Mouse (Mus musculus): ENCODE measurements around the gene Nemp1.

The Nemp1 gene

DNA sequence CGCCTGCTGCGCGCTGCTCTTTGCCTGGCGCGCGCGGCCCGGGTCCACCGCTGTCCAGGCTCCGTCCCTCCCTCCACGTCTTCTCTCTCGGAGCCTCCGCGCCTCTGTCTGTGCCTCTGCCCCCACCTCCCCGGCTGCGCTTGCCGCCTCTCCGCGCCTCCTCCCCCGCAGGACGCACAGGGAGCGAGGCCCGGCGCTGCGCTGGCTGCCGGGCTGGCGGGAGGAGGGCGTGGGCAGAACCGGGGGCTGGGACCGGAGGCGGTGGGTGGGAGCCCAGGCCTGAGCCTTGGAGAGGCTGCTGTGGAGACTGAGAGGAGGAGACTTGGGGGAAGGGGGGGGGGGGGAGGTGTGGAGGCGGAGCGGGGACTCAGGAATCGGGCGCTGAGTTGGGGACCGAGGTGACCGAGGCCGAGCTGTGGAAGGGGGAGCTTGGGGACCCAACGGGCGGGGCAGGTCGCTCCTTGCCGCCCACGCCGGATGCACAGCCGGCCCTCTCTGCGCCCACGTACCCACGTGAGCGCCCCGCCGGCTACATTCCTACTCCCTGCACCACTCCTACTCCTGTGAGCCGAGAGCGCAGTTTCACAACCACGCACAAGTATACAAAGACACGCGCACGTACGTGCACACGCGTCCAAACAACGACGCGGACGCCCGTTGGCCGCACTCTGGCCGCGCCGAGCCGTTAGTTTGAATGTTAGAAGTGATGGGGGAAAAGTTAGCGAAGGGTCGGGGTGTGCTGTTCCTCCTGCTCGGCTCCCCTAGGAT, at the start of gene Nemp1:
Gene Nemp1, plus strand, starts transcription at position 401 of the 768 bp plus-strand sequence.
- peak; percentile 82 for DNase-seq

DNA sequence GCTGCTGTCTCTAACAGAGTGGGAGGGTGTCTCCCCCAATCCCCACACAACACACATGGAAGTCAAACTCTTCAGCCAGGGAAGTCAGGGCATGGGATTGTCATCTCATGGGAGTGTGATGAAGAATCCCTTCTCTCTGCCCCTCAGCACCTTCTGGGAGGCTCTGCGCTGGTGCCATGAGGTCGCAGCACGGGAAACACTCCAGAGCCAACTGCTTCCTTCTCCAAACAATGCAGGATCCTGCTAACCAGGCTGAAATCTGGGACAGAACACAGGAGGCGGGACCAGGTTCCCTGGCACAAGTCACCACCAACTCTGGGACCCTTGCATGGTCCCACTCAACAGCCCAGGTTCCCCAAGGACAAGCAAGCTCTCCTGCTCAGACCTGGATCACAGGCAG, 49.4 kb upstream of the Nemp1 start:
- DNase-seq, result no peak

DNA sequence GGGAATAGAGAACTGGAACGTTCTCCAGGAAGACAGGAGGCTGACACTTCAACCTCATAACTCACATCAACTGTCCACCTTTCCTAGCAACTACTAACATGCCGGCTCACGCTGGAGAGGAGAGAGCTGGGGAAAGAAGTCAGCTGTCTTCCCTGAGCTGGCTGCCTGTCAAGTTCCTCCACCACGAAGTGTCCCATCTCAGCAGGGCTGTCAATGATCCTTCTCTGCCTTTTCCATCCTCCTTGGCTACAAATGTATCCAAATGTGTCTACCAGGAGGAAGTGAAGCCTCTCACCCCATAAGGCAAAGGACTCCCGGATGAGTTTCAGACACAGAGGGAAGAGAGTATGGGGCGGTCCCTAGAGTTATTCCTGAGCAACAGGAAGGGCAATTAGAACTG, 48.5 kb upstream of the Nemp1 start:
- DNase-seq, result no peak

DNA sequence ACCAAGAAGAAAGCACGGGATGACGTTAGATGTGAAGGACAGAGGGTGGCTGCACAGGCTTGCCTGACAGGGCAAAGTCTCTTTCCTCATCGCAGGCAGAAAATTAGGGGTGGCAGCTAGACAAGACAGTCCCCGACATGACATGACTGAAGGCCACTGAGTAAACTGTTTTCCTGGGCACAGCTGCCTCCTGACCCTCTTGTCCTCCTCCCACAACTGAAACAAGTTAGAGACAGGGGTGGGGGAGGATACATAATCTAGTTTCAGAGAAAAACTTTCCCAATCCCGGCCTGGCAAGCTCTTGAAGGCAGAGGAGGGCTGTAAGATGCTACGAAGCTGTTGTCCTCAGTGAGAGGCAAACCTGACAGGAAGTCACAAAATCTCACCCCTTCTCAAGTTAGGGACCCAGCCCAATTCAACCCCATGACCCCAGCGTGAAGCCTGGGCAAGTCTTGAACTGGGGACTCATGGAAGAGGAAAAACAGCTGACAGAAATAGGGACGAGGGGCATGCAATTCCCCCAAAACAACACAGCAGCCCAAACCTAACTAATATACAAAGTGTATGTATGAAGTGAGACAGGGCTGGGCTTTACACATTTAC, 47.5 kb upstream of the Nemp1 start:
- DNase-seq, result no peak

DNA sequence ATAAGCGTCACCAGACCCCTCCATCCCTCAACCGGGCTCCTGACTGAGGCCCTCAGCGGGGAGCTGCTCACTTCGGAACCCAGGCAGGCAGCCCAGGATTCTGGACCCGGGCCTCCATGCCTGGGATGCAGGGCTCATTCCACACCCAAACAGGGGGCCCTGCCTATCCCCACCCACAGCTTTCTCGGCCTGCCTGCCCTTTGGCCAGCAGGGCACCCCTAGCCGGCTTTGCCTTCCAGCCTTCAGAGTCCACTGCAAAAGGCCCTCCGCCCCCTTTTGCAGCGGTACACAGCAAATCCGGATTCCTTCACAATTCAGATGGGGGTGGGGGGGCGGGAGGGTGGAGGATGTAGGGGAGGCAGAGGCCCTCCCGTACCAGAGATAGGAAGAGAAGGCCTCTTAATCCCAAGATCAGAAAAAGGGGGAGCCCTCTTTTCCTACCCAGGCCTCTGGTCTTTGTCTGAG, 46.7 kb upstream of the Nemp1 start:
- no peak for DNase-seq

DNA sequence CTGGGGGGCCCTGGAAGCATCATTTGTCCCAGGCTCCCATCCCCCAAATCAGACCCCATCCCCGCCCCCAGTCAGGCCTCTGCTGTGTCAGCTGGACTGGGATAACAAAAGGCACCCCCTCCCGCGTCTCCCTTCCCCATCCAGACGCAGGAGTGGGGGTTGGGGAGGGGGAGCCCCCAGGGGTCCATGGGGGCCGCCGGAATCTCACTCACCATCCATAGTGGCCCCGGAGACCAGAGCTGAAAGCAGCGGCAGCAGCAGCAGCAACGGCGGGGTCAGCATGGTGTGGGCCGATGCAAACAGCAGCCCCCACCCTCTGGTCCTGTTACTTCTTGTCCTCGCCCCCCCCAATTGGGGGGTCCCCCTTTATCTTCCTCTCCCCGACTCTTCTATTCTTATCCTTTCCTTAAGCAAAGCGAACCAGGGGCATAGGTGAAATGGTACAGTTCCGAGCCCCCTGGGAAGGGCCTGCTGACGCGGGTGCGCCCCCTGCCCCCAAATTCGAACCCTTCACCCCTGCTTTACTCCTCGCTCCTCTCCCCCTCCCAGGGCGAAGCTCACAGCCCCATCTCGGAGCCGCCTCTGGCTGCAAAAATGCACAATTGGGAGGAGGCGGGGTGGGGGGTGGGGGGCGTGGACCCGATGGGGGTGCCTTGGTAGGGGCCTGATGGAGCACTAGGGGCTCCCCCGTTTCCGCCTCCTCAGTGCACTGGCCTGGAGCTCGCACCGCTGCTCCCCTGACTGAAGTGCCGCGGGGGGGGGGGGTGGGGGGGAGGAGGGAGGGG, 46.1 kb upstream of the Nemp1 start, which contains the start of gene Lrp1:
Gene Lrp1, minus strand, starts transcription at position 743 of the 785 bp plus-strand sequence.
- peak; percentile 32 for DNase-seq

DNA sequence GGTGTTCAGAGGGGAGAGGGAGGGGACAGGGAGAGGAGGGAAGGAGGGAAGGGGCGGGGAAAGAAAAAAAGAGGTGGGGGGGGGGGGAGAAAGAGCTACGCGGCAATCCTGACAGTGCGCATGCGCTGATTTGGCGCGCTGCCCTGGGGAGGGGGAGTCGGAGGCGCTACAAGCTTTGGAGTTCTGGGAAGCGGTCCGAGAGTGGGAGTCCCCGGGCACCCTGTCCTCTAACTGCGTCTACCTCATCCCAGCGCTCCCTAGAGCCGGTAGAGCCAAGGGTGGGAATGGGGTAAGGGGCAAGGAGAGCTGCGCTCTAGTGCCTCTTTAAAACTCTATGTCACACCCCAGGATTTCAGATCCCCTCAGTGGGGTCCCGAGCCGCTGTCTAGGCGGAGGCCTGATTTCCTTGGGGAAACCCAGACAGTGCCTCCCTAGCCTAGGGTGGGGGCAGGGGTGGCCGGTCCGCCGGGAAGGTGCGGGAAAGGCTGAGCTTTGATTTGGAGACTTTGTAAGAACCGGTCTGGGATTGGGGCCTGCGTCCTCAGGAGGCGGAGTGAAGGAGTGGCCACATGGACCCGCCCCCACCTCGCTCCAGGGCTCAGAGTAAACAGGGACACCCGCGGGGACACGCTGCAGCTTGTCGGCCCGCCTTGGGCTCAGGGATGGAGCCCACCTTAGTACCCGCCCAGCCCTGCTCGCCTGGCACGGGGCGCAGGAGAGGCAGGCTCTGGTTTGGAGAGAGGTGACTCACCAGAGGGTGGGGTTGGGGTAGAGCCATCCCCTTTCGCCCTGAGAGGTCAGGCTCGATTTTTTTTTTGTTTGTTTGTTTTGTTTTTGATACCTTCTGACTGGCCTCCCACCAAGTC, 45.3 kb upstream of the Nemp1 start:
- peak; percentile 58 for DNase-seq

DNA sequence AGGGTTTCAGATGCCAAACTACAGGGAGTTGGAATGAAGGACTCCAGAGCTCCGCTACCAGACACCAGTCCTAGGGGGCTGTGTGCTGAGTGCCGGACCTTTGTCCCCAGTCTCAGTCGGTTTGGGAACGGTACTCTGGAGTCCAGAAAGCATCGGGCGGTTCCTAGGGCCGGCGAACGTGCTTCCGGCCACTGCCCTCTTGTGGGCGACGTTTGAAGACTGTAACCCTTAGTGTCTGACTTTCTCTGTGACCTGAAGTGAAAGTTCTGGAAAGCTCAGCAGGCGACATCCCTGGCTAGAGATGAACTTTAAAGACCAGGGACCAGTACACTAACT, 44.7 kb upstream of the Nemp1 start:
- no peak for DNase-seq

DNA sequence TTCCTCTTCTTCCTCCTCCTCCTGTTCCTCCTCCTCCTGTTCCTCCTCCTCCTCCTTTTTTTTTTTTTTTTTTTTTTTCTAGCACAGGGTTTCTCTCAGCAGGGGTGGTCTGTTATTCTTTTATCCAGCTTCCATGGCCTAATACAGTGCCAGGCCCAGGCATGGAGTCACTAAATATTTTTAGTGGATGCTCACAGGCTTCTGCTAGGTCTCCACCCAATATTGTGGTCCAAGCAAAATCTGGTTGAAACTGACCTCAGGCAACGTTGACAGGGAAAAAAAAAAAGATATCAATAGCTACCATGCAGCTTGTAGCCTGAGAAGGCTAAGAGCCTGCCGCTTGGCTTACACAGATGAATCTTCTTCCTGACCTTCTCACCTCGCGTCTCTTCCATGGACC, 44.0 kb upstream of the Nemp1 start:
- DNase-seq, result no peak

DNA sequence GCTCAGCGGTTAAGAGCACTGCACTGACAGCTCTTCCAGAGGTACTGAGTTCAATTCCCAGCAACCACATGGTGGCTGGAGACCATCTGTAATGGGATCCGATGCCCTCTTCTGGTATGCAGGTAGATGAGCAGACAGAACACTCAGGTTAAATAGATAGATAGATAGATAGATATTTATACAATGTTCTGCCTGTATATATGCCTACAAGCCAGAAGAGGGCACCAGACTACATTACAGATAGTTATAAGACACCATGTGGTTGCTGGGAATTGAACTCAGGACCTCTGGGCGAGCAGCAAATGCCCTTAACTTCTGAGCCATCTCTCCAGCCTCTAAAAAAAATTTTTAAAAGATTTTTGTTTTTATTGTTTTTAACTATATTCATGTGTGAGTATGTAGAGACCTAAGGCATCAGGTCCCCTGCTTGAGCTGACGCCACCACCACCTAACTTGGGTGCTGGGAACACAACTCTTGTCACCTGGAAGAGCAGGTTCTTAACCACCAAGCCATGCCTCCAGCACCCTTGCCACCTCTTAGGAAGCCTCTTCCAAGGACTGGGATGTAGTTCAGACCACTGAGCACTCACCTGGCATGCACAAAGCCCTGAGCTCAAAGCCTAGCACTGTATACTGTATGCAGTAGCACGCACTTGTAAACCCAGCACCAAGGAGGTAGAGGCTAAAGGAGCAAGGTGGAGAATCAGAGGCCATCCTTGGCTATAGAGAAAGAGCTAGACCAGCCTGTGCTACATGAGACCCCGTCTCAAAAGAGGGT, 43.1 kb upstream of the Nemp1 start:
- no peak for DNase-seq

DNA sequence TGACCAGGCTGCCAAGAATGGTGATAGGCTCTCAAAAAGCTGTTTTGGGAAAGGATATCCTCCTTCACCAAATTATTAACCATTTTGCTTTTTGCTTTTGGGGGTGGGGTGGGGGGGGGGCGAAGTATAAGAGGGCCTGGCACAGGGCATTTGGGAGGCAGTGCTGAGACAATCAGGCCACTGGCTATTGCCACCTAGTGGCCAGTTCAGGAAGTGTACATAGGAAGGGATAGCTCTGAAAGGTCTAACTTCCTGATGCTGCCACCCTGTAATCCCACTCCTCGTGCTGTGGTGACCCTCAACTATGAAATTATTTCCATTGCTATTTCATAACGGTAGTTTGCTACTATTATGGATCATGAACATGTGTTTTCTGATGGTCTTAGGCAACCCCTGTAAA, 40.3 kb upstream of the Nemp1 start:
- DNase-seq, result peak; percentile 58

DNA sequence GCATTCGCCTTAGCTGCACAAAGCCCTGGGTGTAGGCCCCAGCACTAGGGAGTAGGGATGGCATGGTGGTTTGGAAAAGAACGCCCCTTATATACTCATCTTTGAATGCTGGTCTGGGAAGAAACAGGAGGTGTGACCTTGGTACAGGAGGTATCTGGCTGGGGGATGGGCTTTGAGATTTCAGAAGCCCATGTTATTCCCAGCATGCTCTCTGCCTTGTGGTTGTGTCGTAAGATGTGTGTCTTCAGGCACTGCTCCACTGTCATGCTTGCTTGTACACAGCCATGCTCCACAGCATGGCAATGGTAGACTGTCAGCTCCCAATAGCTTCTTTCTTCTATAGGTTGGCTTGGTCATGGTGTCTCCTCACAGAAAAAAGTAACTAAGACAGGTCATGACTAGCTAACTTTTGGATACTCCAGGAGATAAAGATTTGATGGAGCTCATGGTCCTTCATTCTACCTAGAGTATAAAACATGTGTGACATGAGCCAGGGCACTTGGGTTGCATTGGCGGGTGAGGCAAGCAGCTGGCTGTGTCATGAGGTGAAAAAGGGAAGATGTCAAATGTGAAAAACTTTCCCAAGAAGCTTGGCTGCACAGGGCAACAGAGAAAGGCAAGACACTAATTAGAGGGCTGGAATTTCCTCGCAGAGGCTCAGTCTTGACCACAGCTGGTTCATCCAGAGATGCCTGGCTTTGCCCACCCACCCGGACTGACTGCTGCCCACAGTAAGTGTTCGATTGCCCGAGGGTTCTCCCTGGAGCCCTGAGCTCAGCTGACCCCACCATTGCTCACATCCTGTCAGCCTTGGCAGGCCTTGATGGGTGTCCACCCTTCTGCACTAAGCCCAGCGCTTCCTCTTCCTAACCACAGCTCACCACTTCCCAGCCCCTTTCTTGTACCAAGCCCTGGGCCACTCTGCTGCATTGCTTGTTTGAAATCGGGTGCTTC, 35.2 kb upstream of the Nemp1 start:
- no peak for DNase-seq

DNA sequence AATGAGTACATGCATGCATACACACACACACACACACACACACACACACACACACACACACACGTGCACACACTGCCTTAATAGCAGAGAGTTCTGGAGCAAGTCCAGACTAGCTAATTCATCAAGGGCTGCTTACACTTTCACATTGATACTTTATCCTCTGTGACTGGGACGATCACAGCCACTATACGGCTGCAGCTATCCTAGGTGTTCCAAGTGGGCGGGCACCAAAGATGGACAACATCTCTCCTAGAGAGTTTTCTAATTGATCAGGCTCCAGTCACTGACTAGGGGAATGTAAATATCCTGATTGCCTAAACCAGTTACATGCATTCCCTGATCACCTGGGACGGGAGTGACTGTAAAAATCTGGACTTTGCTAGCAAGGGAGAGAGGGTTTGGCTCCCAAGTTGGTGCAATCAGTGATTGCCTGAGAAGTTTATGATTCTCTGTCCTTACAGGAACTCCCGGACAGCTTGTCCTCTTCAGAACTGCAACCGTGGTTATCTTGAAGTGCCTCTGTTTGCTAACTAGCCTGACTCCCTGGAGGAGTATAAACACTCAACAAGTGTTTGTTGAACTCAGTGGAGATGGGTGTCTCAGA, 33.9 kb upstream of the Nemp1 start:
- no peak for DNase-seq

DNA sequence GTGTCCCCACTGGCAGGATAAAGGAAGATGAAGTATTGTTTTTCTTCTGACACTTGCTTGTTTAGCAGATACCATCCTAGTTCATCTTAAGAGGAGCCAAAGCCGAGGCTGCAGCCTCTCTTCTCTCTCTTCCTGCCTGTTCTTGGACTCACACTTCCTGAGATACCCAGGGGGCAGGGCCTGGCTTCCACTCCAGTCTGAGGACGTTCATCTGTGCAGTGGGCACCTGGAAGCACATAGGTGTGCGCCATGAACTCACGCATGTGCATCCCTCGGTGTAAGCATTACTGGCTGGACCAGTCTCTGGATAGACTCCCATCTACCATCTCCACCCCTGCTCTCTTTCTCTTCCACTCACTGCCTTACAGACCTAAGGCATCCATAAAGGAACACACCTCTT, 26.3 kb upstream of the Nemp1 start:
- DNase-seq, result no peak

DNA sequence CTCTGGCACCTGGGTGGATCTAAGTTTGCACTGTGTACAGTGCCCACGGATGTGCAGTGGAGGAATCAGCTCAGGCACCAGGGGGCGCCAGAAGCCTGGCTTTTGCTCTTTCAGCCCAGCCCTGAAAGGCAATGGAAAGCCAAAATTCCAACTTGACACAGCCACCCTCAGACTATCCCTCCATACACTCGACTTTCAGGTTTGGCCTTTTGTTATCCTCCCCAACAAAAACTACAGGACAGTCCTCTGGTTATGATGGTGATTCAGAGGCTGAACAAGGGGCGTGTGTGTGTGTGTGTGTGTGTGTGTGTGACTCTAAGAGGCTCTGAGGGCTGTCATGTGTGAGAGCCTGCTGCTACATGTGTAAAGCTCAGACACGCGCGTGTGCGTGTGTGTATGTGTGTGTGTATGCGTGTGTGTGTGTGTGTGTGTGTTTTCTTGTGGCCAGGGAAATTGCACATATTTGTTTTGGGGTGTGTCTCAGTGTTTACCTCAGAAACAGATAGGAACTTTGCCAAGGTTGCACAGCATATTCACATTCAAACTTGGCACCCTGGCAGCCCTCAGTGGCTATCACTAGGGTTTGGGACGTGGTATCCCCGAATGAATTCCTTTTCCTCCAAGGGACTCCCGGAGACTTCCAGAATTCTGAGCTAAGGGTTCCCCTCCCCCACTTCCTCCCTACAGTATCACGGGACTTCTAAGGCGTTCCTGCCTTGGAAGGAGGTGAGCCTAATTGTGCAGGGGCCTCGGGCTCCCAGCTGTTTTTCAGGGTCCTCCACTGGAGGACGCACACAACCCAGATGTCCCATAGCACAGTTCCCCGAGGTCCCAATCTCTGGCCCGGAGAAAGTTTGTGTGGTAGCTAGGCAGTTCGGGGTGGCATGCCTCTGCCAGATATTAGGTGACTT, 24.6 kb upstream of the Nemp1 start:
- peak; percentile 93 for DNase-seq

DNA sequence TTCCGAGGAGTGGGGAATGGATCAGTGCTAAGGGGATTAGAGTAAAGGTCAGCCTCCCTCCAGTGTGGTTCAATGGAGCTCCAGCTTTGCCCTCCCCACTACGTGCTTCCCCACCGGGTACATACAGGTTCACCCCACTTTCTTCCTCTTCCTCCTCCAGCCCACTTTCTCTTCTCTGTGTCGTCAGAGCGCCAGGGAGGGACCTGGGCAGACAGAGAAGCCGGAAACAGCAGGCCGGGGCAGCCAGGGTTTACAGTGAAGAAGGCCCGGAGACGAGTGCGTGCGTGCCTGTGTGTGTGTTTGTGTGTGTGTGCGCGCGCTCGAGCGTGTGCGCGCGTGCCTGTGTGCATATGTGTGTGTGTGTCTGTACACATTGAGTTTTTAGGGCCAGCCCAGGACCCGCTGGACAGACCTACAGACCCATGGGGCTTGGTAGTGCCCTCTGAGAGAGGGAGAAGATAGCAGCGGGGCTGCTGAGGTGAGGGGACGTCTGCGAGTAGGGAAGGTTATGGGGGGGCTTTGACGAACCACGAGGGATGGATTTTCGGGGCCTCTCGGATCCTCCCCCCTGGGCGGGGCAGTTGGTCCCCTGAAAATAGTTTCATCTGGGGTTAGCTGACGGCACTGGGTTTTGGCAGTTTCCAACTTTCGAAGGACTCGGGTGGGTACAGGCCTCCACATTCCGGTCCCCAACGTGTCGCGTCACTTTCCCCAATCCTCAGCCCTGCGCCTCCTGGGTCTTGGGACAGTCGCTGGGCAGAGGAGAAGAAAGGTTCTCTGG, 23.7 kb upstream of the Nemp1 start, which contains the start of gene Stat6:
Gene Stat6, plus strand, starts transcription at position 215 of the 781 bp plus-strand sequence.
- peak; percentile 89 for DNase-seq

DNA sequence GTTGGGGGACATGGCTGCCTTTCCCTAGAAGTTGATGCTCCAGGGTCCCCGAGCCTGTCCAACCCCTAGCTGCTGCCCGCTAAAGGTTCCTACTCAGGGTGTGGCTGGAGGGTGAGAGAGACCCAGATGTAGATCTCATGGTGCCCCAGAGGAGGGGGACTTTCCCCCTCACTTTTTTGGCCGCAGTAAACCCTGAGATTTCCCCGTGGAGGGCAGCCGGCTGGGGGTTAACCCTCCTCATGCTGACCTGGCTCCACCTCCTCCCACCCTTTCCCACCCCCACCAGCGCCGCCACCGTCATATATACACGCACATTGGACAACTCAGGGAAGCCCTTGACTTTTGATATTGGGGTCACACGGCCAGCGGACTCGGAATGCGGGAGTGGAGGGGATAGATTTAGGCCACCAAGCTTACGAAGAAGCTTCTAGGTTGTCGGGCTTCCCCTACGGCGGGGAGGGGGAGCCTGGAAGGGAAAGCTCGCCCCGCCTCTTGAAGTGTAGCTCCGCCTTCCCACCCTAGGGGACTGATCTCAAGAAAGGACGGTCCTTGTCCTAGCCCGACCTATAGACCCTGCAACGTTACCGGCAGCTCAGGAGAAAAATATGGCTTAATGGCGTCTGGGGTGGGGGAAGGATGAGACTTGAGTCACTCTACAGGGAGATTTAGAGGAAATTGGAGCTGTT, 23.0 kb upstream of the Nemp1 start:
- DNase-seq, result peak; percentile 87

DNA sequence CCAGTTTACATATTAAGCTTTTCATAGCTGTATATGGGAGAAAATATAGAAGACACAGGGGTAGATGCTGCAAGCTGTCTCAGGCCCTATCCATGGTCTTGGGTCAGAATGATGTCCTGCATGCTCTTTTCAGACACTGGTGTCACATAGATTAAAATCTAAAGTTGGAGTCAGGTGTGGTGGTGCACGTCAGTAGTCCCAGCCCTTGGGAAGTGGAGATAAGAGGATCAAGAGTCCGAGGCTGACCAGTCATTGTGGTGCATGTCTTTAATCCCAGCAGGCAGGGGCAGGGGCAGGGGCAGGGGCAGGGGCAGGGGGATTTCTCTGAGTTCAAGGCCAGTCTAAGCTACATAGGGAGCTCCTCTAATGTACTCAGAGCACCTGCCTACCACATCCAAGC, 20.9 kb upstream of the Nemp1 start:
- DNase-seq, result no peak

Data from thymus, postnatal 14 days (tissue).